Mouse (Mus musculus) olfactory bulb, adult 2 months (tissue): ENCODE data around the gene Tpm1. TPM values are rescaled to one million over a fixed set of nuclear protein-coding genes. Genes with fewer than 3 reads are reported as not detected.
A peak's percentile ranks its signal among the peaks of the same experiment; 100 is the strongest.

Experiments
- H3K27ac ChIP-seq: fragments of 200-500 bp; 2 replicates; pipeline ENCODE4 v1.5.1; 2012; ENCODE audit warnings: low read depth, low read length; ENCODE audit not compliant: insufficient read depth
- H3K4me1 ChIP-seq: fragments of 200-500 bp; 2 replicates; pipeline ENCODE4 v1.6.1; 2012; ENCODE audit warnings: low read length; ENCODE audit not compliant: control insufficient read depth, insufficient read depth
- H3K4me3 ChIP-seq: fragments of 200-500 bp; 2 replicates; pipeline ENCODE4 v1.5.1; 2012; ENCODE audit warnings: mild to moderate bottlenecking, low read depth, low read length, moderate library complexity; ENCODE audit not compliant: insufficient read depth
- CTCF ChIP-seq: fragments of 200-500 bp; IDR thresholded peaks from 2 replicates; pipeline ENCODE4 v1.5.1; 2012; ENCODE audit warnings: low read depth, mild to moderate bottlenecking, low read length, moderate library complexity; ENCODE audit not compliant: insufficient read depth
- POLR2A ChIP-seq: fragments of 200-500 bp; IDR thresholded peaks from 2 replicates; pipeline ENCODE4 v1.6.1; 2012; ENCODE audit warnings: mild to moderate bottlenecking, low read depth, low read length, moderate library complexity; ENCODE audit not compliant: insufficient read depth
- WGBS: fragments of 180-500 bp; shearing (Covaris S2); methylation state at CpG from one replicate; pipeline ENCODE4 v1.1.7; 2018; 5-methylcytosine and 5-hydroxymethylcytosine counted together
- polyA plus RNA-seq: library from polyadenylated mRNA; stranded (reverse); fragments of >200 nt; gene quantifications from 2 replicates; pipeline ENCODE4 v1.2.4, GENCODE M21; 2012; ENCODE audit warnings: low replicate concordance; ENCODE audit not compliant: missing spikeins, insufficient read depth, insufficient read length

Gene Tpm1
- polyA plus RNA-seq, 1 experiment = not detected

GRCm38 (mm10) chr9:67013501-67013900, 35.7 kb downstream of the Tpm1 start:
- 0 out of 2 replicates have a peak, but pooled peaks cover 3% of the 10 kb centered on the region for H3K4me1 ChIP-seq
- no peak overlapping the region for H3K4me3 ChIP-seq
- no peak overlapping the region for H3K27ac ChIP-seq
- 57% methylated on average over 2 of the region's 2 CpGs for WGBS
- TF ChIP-seq POLR2A = no peak

DNA sequence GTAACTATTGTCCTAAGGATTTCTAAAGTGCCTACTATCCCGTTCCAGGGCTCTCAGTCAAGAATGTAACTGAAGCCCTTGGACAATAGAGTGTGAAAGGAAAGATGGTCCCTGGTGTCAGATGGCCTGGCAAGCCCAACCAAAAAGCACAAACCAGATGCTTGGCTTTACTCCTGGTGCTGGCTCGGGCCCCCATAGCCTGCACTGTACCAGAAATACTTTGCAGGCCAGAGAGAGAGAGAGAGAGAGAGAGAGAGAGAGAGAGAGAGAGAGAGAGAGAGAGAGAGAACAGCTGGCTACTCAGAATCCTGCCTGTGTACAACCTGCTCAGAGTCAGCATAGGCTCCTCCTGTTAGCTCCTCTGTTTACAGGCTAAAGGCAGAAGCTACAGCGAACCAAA, 36.7 kb downstream of the Tpm1 start:
- H3K27ac ChIP-seq = no peak overlapping the region
- TF ChIP-seq CTCF (no peak), POLR2A (no peak)
- H3K4me1 ChIP-seq = 0 out of 2 replicates have a peak, but pooled peaks cover 3% of the 10 kb centered on the region
- no peak overlapping the region for H3K4me3 ChIP-seq
- 55% methylated on average over 3 of the region's 3 CpGs for WGBS

DNA sequence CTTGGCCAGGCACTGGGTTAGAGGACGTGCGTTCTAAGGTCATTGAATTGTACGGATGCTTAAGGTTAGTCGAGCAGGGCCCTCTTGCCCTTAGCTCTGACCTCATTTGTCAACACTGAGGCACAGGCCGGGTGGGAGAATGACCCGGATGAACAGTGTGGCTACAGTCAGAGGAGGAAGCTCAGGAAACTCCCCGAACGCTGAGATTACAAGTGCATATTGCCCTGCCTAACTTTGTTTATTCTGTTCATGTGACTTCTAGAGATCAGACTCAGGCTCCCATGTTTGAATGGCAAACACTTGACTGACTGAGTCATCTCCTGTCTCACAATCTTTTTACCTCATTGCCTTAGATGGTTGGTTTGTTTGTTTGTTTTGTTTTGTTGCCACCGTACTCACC, 37.7 kb downstream of the Tpm1 start:
- no peak overlapping the region for H3K27ac ChIP-seq
- TF ChIP-seq CTCF (no peak), POLR2A (no peak)
- no peak overlapping the region for H3K4me3 ChIP-seq
- 0 out of 2 replicates have a peak, but pooled peaks cover 3% of the 10 kb centered on the region for H3K4me1 ChIP-seq
- whole genome bisulfite sequencing = 91% methylated on average over 9 of the region's 9 CpGs

- Histone ChIP-seq H3K4me3 (no peak overlapping the region), H3K27ac (no peak overlapping the region), H3K4me1 (0 out of 2 replicates have a peak, but pooled peaks cover 3% of the 10 kb centered on the region)
- TF ChIP-seq POLR2A (no peak), CTCF (no peak)
- 76% methylated on average over 11 of the region's 11 CpGs for WGBS
Measured at GRCm38 (mm10) chr9:67008781-67009180, 40.4 kb downstream of the Tpm1 start.

DNA sequence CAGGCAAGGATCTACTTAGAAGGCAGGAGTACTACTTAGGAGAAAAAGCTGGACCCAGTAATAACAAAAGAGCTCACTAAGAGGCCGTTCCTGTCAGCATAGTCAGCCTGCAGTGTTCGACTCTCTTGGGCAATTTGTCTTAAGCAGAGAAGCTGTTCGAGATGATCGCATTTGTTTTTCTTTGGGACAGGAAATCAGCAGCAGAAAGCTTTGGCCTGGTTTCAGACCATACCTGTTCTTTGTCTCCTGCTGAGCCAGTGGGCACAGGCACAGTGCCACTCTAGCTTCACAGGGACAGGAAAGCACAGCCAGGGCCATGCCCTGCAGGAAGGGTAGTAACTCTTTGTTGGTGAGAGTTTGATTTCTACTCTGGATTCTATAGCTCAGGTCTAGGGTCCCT, 42.8 kb downstream of the Tpm1 start:
- Histone ChIP-seq H3K4me1 (peaks cover 7% of the 10 kb centered on the region), H3K27ac (no peak overlapping the region), H3K4me3 (no peak overlapping the region)
- TF ChIP-seq POLR2A = no peak
- TF ChIP-seq CTCF = no peak
- WGBS = 83% methylated on average over 4 of the region's 4 CpGs

DNA sequence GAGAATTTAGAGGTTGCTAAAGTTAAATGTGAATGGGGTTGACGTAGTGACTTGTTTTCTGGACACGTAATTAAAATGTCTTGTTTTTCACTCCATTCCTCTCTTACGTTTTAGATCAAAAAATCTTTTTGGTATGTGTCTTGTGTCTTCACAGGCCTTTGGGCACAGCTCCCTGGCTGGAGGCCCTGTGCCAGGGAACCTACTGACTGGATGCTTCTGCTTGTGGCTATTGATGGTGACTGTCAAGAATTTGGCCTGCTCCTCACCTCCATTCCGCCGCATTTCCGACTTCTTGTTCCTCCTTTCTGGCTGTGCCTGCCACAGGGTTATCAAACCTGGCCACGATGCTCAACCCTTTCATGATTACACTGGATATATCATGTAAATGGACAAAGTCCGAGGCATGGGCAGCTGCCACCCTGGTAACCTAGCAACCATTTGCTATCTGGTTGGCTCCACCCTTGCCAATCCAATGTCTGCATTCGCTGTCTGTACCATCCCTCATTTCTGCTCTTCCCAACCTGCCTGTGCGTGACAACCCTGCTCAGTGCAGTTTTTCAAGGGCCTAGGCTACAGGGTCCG, 44.0 kb downstream of the Tpm1 start:
- 86% methylated on average over 11 of the region's 11 CpGs for WGBS
- H3K27ac ChIP-seq = no peak overlapping the region
- no peak for TF ChIP-seq CTCF
- no peak for TF ChIP-seq POLR2A
- H3K4me1 ChIP-seq = peaks cover 7% of the 10 kb centered on the region
- no peak overlapping the region for H3K4me3 ChIP-seq

- Histone ChIP-seq H3K4me1 (peaks cover 7% of the 10 kb centered on the region), H3K27ac (0 out of 2 replicates have a peak overlapping the region, but pooled peaks have one; percentile 28), H3K4me3 (no peak overlapping the region)
- 71% methylated on average over 4 of the region's 4 CpGs for WGBS
- TF ChIP-seq POLR2A = no peak
- no peak for TF ChIP-seq CTCF
Measured at GRCm38 (mm10) chr9:67003656-67004055, 45.5 kb downstream of the Tpm1 start.

- H3K4me3 ChIP-seq = no peak overlapping the region
- 0 out of 2 replicates have a peak overlapping the region, but pooled peaks have one; percentile 28 for H3K27ac ChIP-seq
- WGBS = 28% methylated on average over 4 of the region's 4 CpGs
- TF ChIP-seq CTCF (no peak), POLR2A (no peak)
- peaks cover 7% of the 10 kb centered on the region for H3K4me1 ChIP-seq
Measured at GRCm38 (mm10) chr9:67003156-67003555, 46.0 kb downstream of the Tpm1 start.

DNA sequence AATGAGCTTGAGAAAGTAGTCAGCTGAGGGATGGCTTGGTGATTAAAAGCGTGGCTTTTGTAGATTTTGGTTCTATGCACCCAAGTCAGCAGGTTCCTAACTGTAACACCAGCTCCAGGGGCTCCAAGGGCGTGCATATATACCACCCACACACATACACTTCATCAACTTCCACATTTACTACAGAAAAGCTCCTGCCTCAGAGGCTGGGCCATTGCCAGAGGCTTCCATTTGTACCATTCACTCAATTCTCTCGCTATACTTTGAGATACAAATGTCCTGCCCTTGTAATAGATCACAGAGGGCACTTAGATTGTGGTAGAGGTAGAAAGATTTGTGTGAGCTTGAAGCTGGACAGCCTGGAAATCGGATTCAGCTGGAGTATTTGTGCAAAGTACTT, 47.7 kb downstream of the Tpm1 start:
- Histone ChIP-seq H3K4me1 (peaks cover 7% of the 10 kb centered on the region), H3K27ac (no peak overlapping the region), H3K4me3 (no peak overlapping the region)
- WGBS = 64% methylated on average over 4 of the region's 4 CpGs
- TF ChIP-seq CTCF = no peak
- TF ChIP-seq POLR2A = no peak

GRCm38 (mm10) chr9:67001050-67001449, 48.2 kb downstream of the Tpm1 start:
- Histone ChIP-seq H3K4me1 (peaks cover 7% of the 10 kb centered on the region), H3K4me3 (no peak overlapping the region), H3K27ac (no peak overlapping the region)
- TF ChIP-seq CTCF (peak; percentile 75; the same call in 1 of the 2 replicates), POLR2A (no peak)
- 6% methylated on average over 6 of the region's 6 CpGs for WGBS
